Mouse (Mus musculus) brain, adult 2 months (tissue): ENCODE data around the gene Cdpf1.

ENCODE experiments used
- DNase-seq: peaks from one replicate; pipeline ENCODE4 v3.0.0; 2011; ENCODE audit warnings: low read depth, low spot score

The Cdpf1 gene

DNA sequence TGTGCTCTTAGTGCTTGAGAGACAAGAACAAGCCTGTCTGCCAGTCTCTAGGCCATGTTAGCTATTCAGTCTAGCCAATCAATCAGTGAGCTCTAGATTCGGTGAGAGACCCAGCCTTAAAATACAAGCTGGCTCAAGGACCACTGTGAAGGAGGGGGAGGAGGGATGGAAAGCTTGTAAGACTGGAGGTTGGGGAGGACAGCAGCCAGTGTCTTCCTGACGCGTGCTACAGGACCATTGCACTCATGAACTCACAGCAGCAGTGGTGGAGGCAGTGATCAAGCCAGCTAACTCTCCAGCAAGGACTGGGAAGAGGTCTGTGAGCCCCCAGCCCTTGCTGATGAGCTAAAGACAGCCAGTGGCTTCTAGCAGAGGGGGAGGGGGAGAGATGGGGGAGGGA, 46.5 kb downstream of the Cdpf1 start:
- no peak for DNase-seq

- no peak for DNase-seq
These were observed 48.7 kb downstream of the Cdpf1 start for GRCm38 (mm10) chr15:85762761-85763160.

- no peak for DNase-seq
These were observed 53.7 kb downstream of the Cdpf1 start for GRCm38 (mm10) chr15:85757768-85758167.
